Mouse (Mus musculus): Measurements from ENCODE around the gene Emx2. TPM values are rescaled to one million over a fixed set of nuclear protein-coding genes. Genes with fewer than 3 reads are reported as not detected.
A peak's percentile ranks its signal among the peaks of the same experiment; 100 is the strongest.

Emx2 gene
- not detected for total RNA-seq (2021)

DNA sequence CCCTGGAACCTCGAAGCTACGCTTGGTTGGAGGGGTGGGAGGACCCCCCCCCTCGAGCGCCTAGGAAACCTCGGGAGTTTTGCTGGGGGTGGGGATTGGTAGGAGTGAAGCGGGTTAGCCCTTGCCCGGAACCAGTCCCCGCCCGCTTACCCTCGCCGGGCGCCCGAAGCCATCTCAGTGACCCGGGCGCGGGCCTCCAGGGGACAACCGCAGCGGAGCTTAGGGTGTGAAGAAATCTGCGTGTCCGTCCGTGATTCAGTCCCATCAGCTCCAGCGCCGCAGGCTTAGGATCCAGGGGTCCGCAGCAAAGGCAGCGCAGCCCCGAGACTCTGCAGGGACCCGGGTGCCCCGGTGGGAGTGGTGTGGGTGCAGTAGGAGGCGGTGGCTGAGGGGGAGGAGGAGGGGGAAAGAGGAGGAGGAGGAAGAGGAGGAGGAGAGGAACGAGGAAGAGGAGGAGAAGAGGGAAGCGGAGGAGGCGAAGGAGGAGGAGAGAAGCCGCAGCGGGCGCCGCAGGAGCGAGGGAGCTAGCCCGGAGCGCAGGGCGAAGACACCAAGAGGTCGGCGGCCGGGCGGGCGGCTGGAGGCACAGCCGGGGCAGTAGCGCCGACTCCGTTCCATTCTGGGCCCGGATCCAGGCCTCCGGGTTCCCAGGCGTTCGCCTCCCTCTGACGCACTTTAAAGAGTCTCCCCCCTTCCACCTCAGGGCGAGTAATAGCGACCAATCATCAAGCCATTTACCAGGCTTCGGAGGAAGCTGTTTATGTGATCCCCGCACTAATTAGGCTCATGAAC lies at the start of gene Emx2:
Gene Emx2, plus strand, starts transcription at position 422 of the 792 bp plus-strand sequence.
- DNase-seq = peak; percentile 28 to 38
- intact Hi-C loops (cut with DNase I) = loop anchor here (5.0 kb wide), 1 partner anchor 286 kb away; the partner anchor contains the start of gene Vax1

DNA sequence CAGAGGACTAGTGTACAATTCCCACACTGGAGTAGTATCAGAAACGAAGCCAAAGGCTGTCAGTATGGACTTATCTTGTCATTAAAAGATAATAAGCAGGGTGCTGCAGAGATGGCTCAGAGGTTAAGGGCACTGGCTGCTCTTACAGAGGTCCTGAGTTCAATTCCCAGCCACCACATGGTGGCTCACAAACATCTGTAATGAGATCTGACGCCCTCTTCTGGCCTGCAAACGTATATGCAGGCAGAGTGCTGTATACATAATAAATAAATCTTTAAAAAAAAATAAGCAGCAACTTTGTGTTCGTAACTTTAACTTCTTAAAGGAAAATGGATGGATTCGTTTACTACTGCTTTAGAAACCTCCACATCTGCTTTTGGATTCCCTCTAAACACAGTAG lies 44.0 kb upstream of the Emx2 start:
- intact Hi-C loops (cut with DNase I) = no loop called here

DNA sequence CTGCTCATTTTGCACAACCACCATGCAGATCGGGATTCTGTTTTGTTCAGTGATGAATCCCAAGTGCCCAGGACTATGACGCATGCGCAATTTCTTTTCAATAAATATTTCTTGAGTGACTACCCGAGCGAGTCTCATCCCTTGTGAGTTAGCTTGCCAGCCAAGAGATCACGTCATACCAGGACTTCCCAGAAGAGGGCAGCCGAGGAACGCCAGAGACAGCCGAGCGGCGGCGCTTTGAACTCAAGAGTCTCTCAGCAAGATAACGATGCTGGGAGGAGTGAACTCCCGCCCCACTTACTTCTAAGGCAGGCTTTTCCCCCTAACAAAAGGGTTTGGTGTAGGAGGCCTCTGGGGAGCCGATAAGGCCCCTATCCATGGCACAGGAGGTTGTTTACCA lies 40.1 kb upstream of the Emx2 start:
- intact Hi-C loops (cut with DNase I) = loop anchor here (1.0 kb wide), 1 partner anchor 892 kb away; no protein-coding TSS in a partner anchor
- peak; percentile 82 to 87 for DNase-seq

More for the DNA sequence above, 44.0 kb upstream of the Emx2 start:
- DNase-seq = no peak

DNA sequence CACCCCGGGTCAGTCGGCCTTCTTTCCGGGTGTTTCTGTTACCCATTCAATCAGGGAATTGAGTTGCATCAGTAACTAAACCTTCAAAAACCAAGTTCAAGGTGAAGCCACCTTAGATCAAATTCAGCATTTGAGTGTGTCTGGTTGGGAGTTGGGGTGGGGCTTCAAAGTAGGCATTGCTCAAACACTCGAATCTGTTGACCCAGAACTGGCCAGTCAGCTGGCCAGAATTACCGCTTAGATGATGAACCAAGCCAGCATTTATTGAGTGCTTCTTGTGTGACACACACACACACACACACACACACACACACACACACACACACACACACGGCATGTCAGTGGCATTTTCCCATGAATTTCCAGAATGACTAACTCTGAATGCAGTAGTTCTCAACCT lies 39.5 kb upstream of the Emx2 start:
- no peak for DNase-seq
- intact Hi-C loops (cut with DNase I) = loop anchor here (1.0 kb wide), 1 partner anchor 892 kb away; no protein-coding TSS in a partner anchor

DNA sequence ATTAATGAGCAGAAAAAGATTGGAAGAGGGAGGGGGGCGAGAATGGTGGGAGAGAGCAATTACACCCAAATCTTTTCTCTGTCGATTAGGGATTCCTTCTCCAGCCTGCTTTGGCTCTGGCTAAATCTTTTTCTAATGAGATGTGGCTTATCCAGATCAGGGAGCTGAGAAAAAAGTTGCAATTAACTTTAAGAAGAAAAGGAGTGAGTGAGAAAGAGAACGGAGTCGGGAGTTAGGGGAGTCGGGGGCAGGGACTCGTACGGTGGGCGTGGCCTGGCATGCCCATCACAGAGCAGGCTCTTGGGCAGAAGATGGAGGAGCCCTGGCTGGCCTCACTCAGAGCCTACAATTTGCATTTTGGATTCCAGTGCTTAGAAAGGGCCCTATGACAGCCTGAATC lies 35.8 kb upstream of the Emx2 start:
- intact Hi-C loops (cut with DNase I) = no loop called here
- DNase-seq = no peak

DNA sequence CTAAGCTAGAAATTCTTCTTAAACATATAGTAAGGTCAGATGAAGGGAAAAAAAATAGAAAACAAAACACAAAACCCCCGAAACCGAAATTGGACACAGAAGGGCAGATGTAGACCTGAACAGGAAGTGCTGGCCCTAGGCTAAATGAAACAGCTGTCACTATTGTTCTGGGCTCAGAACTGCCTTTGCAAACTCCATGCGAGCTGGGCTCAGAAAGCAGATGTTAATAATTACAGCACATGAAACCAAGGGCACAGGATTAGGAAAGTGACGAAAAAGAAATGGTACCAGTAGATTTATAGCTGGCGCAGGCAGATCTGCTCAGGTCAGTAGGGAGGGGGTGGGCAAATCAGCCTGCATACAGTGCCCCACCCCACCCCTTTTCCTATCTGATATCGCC lies 34.5 kb upstream of the Emx2 start:
- intact Hi-C loops (cut with DNase I) = no loop called here
- DNase-seq = no peak

DNA sequence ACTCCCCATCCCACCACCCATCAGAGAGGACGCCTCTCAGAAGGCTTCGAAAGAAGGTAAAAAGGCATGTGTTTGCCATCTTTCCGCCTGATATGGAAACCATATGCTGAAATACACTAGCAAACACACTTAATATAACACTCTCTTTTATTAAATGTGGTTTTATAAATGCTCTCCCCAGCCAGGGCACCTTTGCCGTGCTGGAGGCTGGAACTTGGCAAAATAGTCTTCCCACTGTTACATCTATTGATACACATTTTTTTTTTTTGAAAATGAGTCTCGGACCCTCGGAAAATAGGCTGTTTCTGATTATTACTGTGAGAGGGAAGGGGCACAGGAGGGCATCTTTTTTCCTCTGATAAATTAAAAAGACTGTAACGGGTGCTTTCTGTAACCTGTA lies 33.2 kb upstream of the Emx2 start:
- DNase-seq = no peak
- intact Hi-C loops (cut with DNase I) = no loop called here

DNA sequence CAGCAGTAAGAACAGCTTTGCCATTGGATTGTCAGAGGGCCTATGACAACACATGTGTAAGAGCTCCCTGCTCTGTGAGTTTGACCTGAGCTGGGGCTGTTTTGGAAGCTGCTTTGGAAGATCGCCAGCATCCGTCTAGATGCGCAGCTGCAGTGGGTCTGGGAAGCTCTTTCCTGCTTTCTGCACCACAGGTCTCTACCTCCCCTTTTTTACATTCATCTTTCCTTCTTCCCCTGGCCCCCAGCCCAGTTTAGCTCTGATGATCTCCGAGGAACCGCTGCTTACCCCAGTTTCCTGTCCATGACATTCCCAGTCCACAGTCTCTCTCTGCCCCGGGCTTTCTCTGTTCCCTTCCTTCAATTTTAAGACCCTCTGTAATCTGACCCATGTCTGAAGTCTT lies 25.9 kb upstream of the Emx2 start:
- intact Hi-C loops (cut with DNase I) = no loop called here
- no peak for DNase-seq

DNA sequence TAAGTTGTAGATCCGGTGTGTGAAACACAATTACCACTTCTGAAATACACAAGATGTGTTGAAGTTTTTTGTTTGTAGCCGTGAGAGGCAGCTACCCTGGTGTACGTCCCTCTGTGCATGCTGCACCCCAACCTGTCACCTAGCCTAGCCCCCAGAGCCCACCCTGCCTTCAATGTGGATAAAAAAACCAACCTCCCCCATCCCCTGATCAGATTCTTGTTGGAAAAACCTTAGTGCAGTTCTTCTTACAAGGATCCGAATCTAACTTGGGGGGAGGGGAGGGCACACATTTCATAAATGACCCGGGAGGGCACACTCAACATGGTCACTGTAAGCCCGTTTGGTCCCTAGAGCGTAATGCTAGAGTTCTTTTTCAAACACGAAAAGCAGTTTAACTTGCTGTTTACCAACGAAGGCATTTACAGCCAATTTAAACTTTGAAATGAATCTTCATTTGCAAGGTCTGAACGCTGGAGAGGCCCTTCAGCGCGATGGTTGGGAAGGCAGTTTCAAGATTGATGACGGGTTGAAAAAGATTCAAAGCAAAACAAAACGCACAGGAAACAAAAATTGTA lies 7.5 kb upstream of the Emx2 start:
- no peak for DNase-seq
- intact Hi-C loops (cut with DNase I) = no loop called here

DNA sequence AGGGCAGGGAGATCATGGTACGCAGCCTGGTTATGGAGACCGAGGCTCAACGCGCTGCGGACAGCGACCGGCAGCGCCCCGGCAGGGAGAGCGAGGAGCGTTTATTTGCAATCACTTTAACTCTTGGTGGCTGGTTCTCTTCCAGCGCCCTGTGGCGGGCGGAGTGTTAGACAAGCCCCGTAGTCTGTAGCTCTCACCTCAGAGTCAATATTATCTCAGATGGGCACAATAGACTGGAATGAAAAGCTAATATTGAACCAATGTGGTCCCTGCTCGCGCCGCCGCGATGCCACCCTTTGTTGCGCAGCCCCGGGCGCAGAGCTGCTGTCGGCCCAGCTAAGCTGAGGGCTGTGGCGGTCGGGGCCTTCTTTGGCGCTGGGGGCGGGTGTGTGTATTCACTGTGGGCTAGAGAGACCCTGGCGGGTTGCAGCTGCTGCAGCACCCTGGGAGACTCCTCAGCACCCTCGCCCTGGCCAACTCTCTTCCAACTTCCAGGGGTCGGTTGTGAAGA lies 6.7 kb upstream of the Emx2 start:
- intact Hi-C loops (cut with DNase I) = no loop called here
- no peak for DNase-seq

DNA sequence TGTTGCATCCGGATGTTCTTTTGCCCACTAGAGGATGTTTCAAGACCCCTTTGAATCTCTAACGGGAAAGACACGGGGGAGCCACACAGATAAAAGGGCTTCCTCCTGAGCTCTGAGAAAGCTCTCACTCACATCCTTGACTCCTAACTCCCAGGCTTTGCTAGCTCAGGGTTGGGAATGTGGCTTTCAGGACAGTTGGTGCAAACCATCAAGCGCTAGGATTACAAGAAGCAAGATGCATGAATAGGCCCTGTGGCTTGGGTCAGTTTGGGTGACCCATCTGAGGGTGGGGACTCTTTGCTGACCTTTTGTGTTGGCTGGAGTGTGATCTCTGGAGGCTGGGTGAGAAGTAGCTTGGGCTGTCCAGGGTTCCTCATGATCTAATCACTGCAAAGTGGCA lies 5.9 kb upstream of the Emx2 start:
- intact Hi-C loops (cut with DNase I) = no loop called here
- no peak for DNase-seq

DNA sequence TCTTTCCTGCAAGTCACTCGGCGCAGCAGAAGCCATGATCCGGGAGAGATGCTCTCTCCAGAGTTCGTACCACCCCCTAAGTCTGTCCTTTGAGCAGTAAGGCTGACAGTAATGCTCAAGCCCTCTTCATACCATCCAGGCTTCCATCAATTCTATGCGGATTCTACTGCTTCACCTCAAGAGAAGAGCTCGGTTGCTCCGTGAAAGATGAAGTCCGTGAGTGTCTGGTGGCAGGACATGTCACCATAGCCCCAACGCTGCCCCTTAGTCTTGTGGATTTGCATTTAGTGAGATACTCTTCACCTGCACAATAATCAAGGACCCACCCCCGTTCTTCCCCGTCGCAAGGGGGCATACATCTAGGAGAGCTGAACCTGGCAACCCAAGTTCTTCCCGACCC lies 4.6 kb upstream of the Emx2 start:
- intact Hi-C loops (cut with DNase I) = no loop called here

DNA sequence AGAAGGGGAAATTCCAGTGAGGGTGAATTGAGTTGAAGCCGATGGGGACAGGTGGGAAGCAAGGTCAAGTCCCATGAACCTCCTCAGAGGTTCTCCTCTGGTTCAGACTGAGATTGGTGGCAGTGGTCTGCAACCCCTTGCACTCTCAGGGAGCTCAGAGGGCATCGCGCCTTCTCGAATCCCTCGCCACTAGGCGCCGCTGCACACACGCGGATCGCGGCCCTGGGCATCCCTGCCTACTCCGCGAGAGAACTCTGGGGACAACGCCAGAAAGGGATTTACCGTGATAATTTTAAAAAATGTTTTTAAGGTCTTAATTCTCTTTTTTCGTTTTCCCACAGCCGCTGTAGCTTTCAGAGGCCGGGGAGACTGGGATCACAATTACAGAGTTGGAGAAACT lies 4.0 kb upstream of the Emx2 start:
- intact Hi-C loops (cut with DNase I) = loop anchor here (1.0 kb wide), 2 partner anchors 690 to 856 kb away; no protein-coding TSS in a partner anchor
- DNase-seq = peak; percentile 69 to 80

More for the DNA sequence above, 4.6 kb upstream of the Emx2 start:
- DNase-seq = no peak

DNA sequence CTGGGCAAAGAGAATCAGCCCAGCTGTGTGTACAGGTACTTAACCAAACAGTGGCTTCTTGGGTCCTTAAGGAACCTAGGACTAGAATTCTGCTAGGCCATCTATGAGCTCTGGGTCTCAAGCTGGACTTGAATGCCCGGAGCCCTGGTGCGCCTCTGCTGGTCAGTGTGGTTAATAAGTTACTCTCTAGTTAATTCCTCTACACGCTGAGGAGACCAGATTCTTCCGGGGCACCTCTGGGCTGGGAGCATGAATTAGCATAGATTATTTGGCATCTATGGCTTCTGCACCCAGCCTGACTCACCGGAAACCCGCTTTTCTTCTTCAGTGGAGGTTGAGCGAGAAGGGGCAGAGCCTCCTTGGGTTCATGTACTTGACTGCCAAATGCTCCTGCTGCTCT lies 2.5 kb upstream of the Emx2 start:
- intact Hi-C loops (cut with DNase I) = loop anchor here (5.0 kb wide), 1 partner anchor 283 kb away; the partner anchor contains the start of gene Vax1
- no peak for DNase-seq

DNA sequence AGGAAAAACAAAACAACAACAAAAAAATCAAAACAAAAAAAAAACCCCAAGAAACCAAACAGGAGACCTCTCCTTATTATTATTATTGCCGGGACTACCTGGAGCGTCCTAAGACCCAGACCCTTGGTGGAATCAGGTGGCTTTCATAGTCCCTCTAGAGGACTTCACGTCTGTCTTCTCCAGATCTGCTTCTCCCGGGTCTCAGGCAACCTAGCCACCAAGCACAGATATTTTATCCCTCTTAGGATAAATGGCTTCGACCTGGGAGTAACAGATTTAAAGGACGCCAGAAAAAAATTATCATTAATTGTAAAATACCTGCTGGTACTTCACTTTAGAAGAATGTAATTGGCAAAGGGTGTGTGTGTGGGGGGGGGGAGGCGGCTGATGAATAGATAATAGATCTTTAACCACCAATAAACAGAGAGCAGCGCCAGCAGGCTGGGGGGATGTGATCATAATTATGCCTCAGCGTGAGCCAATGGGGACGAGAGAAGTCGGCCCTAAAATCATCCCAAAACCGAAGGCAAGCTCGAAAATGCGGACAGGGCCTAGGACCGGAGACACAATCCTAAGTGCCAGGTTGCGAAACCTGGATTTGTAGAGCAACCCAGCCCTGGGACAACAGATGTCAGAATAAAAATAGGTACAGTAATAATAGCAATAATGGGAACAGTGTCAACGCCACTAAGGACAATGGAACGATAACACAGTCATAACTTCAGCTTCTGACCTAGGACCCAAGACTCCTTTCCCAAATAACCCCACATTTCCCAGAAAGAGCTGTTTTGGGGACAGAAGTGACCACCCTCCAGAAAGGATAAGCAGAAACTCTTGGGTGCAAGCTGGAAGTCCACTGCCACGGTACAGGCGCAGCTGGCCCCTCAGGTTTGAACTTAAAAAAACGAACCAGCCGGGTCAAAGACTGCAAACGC lies 894 bp upstream of the Emx2 start:
- no peak for DNase-seq
- intact Hi-C loops (cut with DNase I) = loop anchor here (5.0 kb wide), 1 partner anchor 285 kb away; the partner anchor contains the start of gene Vax1

DNA sequence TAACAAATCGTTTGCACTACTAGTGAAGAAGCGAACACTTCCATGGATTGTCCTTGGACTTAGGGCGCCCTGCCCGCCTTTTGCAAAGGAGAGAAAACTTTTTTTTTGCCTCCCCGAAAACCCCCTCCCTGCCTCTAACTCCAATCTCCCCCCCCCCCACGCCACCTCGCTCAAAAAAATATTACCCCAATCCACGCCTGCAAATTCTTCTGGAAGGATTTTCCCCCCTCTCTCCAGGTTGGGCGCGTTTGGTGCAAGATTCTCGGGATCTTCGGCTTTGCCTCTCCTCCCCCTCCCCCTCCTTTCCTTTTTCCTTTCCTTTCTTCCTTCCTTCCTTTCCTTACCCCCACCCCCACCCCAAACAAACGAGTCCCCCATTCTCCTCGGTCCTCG lies 567 bp downstream of the Emx2 start:
- intact Hi-C loops (cut with DNase I) = loop anchor here (5.0 kb wide), 1 partner anchor 286 kb away; the partner anchor contains the start of gene Vax1
- DNase-seq = no peak

DNA sequence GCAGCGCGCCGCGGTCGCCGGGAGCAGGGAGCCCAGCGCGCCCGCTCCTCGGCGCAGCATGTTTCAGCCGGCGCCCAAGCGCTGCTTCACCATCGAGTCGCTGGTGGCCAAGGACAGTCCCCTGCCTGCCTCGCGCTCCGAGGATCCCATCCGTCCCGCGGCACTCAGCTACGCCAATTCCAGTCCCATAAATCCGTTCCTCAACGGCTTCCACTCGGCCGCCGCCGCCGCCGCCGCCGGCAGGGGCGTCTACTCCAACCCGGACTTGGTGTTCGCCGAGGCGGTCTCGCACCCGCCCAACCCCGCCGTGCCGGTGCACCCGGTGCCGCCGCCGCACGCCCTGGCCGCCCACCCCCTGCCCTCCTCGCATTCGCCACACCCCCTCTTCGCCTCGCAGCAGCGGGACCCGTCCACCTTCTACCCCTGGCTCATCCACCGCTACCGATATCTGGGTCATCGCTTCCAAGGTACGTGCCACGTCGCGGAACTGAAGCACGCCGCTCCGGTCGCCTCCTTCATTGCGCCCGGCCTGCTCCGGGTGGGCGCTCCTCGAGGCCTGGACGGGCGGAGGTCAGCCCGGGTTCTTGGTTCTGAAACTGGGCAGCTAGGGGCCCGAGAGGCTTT lies 1.1 kb downstream of the Emx2 start:
- DNase-seq = peak; percentile 20 to 28
- intact Hi-C loops (cut with DNase I) = loop anchor here (5.0 kb wide), 1 partner anchor 287 kb away; the partner anchor contains the start of gene Vax1

DNA sequence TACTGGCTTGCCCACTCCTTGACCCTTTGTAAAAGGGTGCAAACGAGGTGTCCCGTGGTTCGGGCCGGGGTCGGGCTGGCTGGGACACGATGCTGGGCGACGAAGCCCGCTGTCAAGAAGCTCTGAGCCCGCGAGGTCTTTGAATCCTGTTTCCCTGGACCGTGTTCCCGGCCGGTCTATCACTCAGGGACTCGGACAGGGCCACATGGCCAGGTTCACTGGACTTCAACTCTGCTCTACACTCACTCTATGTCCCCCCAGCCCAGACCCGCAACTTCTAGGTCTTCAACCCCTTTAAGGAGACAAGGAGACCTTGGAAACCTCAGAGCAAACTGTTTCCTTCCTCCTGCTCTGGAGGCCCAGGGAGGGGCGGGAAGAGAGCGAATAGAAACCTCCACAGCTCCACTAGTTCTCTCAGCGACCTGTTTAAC lies 1.7 kb downstream of the Emx2 start:
- DNase-seq = peak; percentile 21 to 43
- intact Hi-C loops (cut with DNase I) = loop anchor here (5.0 kb wide), 1 partner anchor 288 kb away; the partner anchor contains the start of gene Vax1

DNA sequence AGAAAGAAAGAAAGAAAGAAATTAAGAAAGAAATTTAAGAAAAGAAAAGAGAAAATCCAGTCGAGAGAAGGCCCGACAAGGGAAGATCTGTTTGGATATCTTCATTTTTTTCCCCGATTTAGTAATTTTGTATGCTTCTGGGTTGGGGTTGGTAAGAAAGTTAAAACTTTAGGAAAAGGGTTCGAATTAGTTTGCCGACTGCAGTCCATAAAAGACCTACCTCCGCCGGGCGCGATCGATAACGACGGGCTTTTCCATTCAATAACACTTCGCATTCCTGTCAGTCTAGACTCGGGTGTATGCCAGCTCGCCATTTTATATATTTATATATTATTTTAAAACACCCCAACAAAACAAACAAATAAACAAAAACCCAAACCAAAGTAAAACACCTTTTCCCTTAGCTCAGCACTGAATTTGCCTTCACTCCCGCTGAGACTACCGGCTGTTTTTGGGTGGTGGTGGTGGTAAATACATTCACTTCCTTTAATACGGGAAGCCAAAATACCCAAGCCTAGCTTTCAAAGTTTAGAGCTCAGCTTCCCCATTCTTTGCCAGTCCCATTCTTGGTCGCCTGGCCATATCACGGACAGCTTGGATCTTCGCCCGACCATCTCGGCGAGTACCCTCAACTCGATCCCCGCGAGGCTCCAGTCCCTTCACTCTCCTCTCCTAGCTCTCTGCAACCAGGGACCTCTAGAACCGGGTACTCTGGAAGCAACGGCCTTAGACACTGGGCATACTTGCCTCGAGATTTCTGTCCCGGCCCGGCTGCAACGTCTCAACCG lies 2.4 kb downstream of the Emx2 start:
- intact Hi-C loops (cut with DNase I) = no loop called here
- peak in 1 of 2 experiments; percentile 47 for DNase-seq
